Mouse (Mus musculus) hindbrain, postnatal 0 days (tissue): Measurements from ENCODE around the gene Oas1d. TPM values are rescaled to one million over a fixed set of nuclear protein-coding genes. Genes with fewer than 3 reads are reported as not detected.

Source experiments
- ATAC-seq: fragments of 200-750 bp; cut with Nextera tagmentation; 2 replicates; pipeline ENCODE4 v1.8.0; 2017; ENCODE audit warnings: mild to moderate bottlenecking, moderate TSS enrichment, moderate library complexity
- DNase-seq: peaks from one replicate; pipeline ENCODE4 v3.0.0-alpha.2; 2015; ENCODE audit warnings: low spot score
- H3K27ac ChIP-seq: fragments of 300-500 bp; sonication (generic); 2 replicates; pipeline ENCODE4 v1.5.1; 2014; ENCODE audit warnings: mild to moderate bottlenecking
- H3K27me3 ChIP-seq: fragments of 300-500 bp; sonication (generic); 2 replicates; pipeline ENCODE4 v1.6.1; 2014; ENCODE audit warnings: low read length, mixed read lengths; ENCODE audit not compliant: insufficient read depth
- H3K36me3 ChIP-seq: fragments of 300-500 bp; sonication (generic); 2 replicates; pipeline ENCODE4 v1.6.1; 2014; ENCODE audit warnings: low read length, mixed read lengths; ENCODE audit not compliant: insufficient read depth
- H3K4me1 ChIP-seq: fragments of 300-500 bp; sonication (generic); 2 replicates; pipeline ENCODE4 v1.6.1; 2014; ENCODE audit warnings: antibody characterized with exemption, low read length, mixed read lengths; ENCODE audit not compliant: insufficient read depth
- H3K4me2 ChIP-seq: fragments of 300-500 bp; sonication (generic); 2 replicates; pipeline ENCODE4 v1.6.1; 2014; ENCODE audit warnings: low read depth, mild to moderate bottlenecking, low read length, moderate library complexity, mixed read lengths
- H3K4me3 ChIP-seq: fragments of 300-500 bp; sonication (generic); 2 replicates; pipeline ENCODE4 v1.5.1; 2014; ENCODE audit warnings: low read length
- H3K9ac ChIP-seq: fragments of 300-500 bp; sonication (generic); replicated peaks from 2 replicates; pipeline ENCODE4 v1.6.1; 2014; ENCODE audit warnings: mild to moderate bottlenecking, low read length, moderate library complexity, mixed read lengths
- H3K9me3 ChIP-seq: fragments of 300-500 bp; sonication (generic); 2 replicates; pipeline ENCODE4 v1.6.1; 2016; ENCODE audit warnings: low read length, mixed read lengths
- CTCF ChIP-seq: IDR thresholded peaks from 2 replicates; pipeline ENCODE4 v1.5.1; 2016; ENCODE audit warnings: antibody characterized with exemption, control low read depth, low read depth
- WGBS: fragments of 180-500 bp; shearing (Covaris S2); extraction: QIAGEN DNeasy Blood & Tissue Kit; methylation state at CpG from one replicate; pipeline ENCODE4 v1.1.7; 2014; 5-methylcytosine and 5-hydroxymethylcytosine counted together
- polyA plus RNA-seq: library from polyadenylated mRNA; unstranded; fragments of >200 nt; fragmentation: Nextera tagmentation; extraction: Ambion mirVana; gene quantifications from 2 replicates; pipeline ENCODE4 v1.2.1, GENCODE M21; 2015
- total RNA-seq: library from RNA; depleted of rRNA; stranded (reverse); fragments of >200 nt; gene quantifications from 2 replicates; pipeline ENCODE4 v1.2.3, GENCODE M21; 2014

Gene Oas1d
- total and polyA plus RNA-seq, 2 experiments from 2014 or later: 0.16 to 0.29 TPM

GRCm38 (mm10) chr5:120933966-120934365 is 19.6 kb downstream of the Oas1d start:
- H3K4me1 ChIP-seq: no peaks in the 10 kb centered on the region
- no peak overlapping the region for H3K27ac ChIP-seq
- H3K4me3 ChIP-seq: no peak overlapping the region
- ATAC-seq (no peak), DNase-seq (no peak)
- H3K27me3 ChIP-seq: no peaks in the 10 kb centered on the region
- 28% methylated on average over 5 of the region's 5 CpGs for WGBS
- no peak overlapping the region for H3K4me2 ChIP-seq
- no peaks in the 10 kb centered on the region for H3K36me3 ChIP-seq
- no peaks in the 10 kb centered on the region for H3K9me3 ChIP-seq
- no peak overlapping the region for H3K9ac ChIP-seq
- TF ChIP-seq CTCF: no peak

DNA sequence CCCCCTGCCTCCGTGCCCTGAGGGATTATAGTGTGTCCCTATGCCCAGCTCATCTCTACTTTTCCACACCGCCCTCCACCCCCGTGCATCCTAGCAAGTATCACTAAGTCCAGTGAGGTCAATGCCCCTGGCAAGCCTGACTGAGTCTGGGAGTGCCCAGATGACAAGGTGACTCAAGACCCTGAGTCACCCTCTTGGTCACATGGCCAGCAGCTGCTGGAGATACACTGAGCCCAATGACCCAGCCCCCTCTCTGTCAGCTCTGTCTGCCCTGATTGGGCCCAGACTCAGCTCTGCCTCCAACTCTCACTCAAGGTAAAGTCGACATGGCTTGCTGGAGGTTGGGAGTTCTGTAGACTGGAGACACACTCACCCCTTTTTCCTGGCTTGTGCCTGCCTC is 23.5 kb downstream of the Oas1d start:
- 82% methylated on average over 4 of the region's 4 CpGs for WGBS
- no peak overlapping the region for H3K9ac ChIP-seq
- no peak for ATAC-seq

DNA sequence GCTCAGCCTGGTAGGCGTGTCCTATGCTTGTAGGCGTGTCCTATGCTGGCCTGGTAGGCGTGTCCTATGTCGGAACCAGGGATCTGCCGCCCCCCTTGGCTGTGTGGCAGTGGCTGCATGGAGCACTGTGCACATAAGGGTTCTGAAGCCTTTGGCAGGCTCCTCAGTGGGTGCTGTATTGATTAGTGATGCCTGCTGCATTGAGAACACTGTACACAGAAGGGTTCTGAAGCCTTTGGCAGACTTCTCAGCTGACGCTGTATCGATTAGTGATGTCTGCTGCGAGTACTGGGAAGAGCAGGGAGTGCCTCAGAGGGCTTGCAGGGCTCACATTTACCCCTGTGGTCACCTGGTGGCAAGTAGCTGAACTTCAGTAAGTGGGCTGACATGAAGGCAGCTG is 24.2 kb downstream of the Oas1d start:
- H3K27ac ChIP-seq: no peak overlapping the region
- H3K27me3 ChIP-seq: no peaks in the 10 kb centered on the region
- H3K4me2 ChIP-seq: no peak overlapping the region
- H3K9ac ChIP-seq: no peak overlapping the region
- peak; percentile 55 for ATAC-seq
- no peaks in the 10 kb centered on the region for H3K36me3 ChIP-seq
- H3K4me1 ChIP-seq: no peaks in the 10 kb centered on the region
- TF ChIP-seq CTCF: peak; percentile 31
- H3K9me3 ChIP-seq: no peaks in the 10 kb centered on the region
- no peak overlapping the region for H3K4me3 ChIP-seq
- peak; percentile 9 for DNase-seq
- 53% methylated on average over 8 of the region's 8 CpGs for WGBS

More for the DNA sequence above, 23.5 kb downstream of the Oas1d start:
- Histone ChIP-seq H3K36me3 (no peaks in the 10 kb centered on the region), H3K4me1 (no peaks in the 10 kb centered on the region), H3K27me3 (no peaks in the 10 kb centered on the region), H3K4me2 (no peak overlapping the region), H3K4me3 (no peak overlapping the region), H3K27ac (no peak overlapping the region), H3K9me3 (no peaks in the 10 kb centered on the region)
- DNase-seq: no peak
- no peak for TF ChIP-seq CTCF

DNA sequence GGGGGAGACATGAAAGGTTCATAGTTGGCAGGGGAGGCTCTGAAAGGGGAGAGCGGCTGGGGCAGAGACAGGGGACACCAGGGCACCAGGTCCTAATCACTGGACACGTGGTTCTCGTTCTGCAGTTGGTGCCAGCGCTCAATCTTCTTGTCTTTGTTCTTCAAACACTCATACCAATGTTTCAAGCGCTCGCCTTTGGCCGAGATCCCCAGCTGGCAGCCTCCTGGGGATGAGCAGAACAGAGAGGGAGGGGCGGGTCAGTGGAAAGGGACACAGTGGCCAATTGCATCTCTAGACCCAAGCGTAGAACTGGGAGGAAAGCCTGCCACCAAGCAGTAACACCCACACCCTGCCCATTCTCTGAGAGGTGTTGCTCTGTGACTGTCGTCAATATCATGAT is 27.7 kb downstream of the Oas1d start:
- 60% methylated on average over 10 of the region's 10 CpGs for WGBS
- TF ChIP-seq CTCF: no peak
- H3K9ac ChIP-seq: no peak overlapping the region
- no peak overlapping the region for H3K27ac ChIP-seq
- no peaks in the 10 kb centered on the region for H3K9me3 ChIP-seq
- H3K27me3 ChIP-seq: no peaks in the 10 kb centered on the region
- H3K4me2 ChIP-seq: no peak overlapping the region
- peak; percentile 24 for DNase-seq
- H3K4me1 ChIP-seq: no peaks in the 10 kb centered on the region
- H3K36me3 ChIP-seq: no peaks in the 10 kb centered on the region
- ATAC-seq: no peak
- H3K4me3 ChIP-seq: no peak overlapping the region

GRCm38 (mm10) chr5:120952242-120952770 is 38.0 kb downstream of the Oas1d start:
- no peaks in the 10 kb centered on the region for H3K4me1 ChIP-seq
- no peaks in the 10 kb centered on the region for H3K36me3 ChIP-seq
- ATAC-seq (no peak), DNase-seq (no peak)
- 69% methylated on average over 10 of the region's 10 CpGs for WGBS
- no peak overlapping the region for H3K4me2 ChIP-seq
- no peak overlapping the region for H3K9ac ChIP-seq
- no peak overlapping the region for H3K4me3 ChIP-seq
- no peak overlapping the region for H3K27ac ChIP-seq
- H3K27me3 ChIP-seq: no peaks in the 10 kb centered on the region
- TF ChIP-seq CTCF: no peak
- H3K9me3 ChIP-seq: no peaks in the 10 kb centered on the region

GRCm38 (mm10) chr5:120953974-120954373 is 39.6 kb downstream of the Oas1d start:
- Histone ChIP-seq H3K27ac (no peak overlapping the region), H3K36me3 (no peaks in the 10 kb centered on the region), H3K4me3 (no peak overlapping the region), H3K27me3 (no peaks in the 10 kb centered on the region), H3K4me1 (no peaks in the 10 kb centered on the region), H3K9me3 (no peaks in the 10 kb centered on the region), H3K4me2 (no peak overlapping the region), H3K9ac (no peak overlapping the region)
- WGBS: 21% methylated on average over 5 of the region's 5 CpGs
- peak; percentile 96 for TF ChIP-seq CTCF
- ATAC-seq (no peak; the same call in 1 of the 2 replicates), DNase-seq (peak; percentile 79)

- Histone ChIP-seq H3K9ac (no peak overlapping the region), H3K36me3 (no peaks in the 10 kb centered on the region; the same call in 1 of the 2 replicates), H3K27me3 (no peaks in the 10 kb centered on the region), H3K27ac (no peak overlapping the region), H3K4me3 (no peak overlapping the region), H3K9me3 (no peaks in the 10 kb centered on the region), H3K4me2 (no peak overlapping the region), H3K4me1 (no peaks in the 10 kb centered on the region)
- no peak for TF ChIP-seq CTCF
- ATAC-seq (no peak), DNase-seq (no peak)
- WGBS: 53% methylated on average over 4 of the region's 4 CpGs
Observed at GRCm38 (mm10) chr5:120961004-120961403, 46.7 kb downstream of the Oas1d start.
